Mouse (Mus musculus) neural tube, embryonic 13.5 days (tissue): ENCODE measurements around the gene Topaz1. TPM values are rescaled to one million over a fixed set of nuclear protein-coding genes. Genes with fewer than 3 reads are reported as not detected.
A peak's percentile ranks its signal among the peaks of the same experiment; 100 is the strongest.
"Not testable (repeated sequence)": the region's sequence is repeated elsewhere in the genome, so short reads cannot be mapped to it uniquely, and the experiment has no call there.

Source experiments
- ATAC-seq: fragments of 200-750 bp; cut with Nextera tagmentation; 2 replicates; pipeline ENCODE4 v1.8.0; 2017; ENCODE audit warnings: low read depth, mild to moderate bottlenecking, moderate TSS enrichment, moderate library complexity
- H3K27ac ChIP-seq: fragments of 300-500 bp; sonication (generic); replicated peaks from 2 replicates; pipeline ENCODE4 v1.5.1; 2015; ENCODE audit warnings: moderate library complexity, mild to moderate bottlenecking, inconsistent platforms
- H3K27me3 ChIP-seq: fragments of 300-500 bp; sonication (generic); 2 replicates; pipeline ENCODE4 v1.6.1; 2015; ENCODE audit warnings: mild to moderate bottlenecking, inconsistent platforms
- H3K36me3 ChIP-seq: fragments of 300-500 bp; sonication (generic); 2 replicates; pipeline ENCODE4 v1.6.1; 2015; ENCODE audit warnings: mild to moderate bottlenecking, inconsistent platforms
- H3K4me1 ChIP-seq: fragments of 300-500 bp; sonication (generic); replicated peaks from 2 replicates; pipeline ENCODE4 v1.6.1; 2015; ENCODE audit warnings: inconsistent platforms
- H3K4me2 ChIP-seq: fragments of 300-500 bp; sonication (generic); 2 replicates; pipeline ENCODE4 v1.6.1; 2015; ENCODE audit warnings: inconsistent platforms, mild to moderate bottlenecking, moderate library complexity
- H3K4me3 ChIP-seq: fragments of 300-500 bp; sonication (generic); 2 replicates; pipeline ENCODE4 v1.5.1; 2015; ENCODE audit warnings: mild to moderate bottlenecking, inconsistent platforms
- H3K9ac ChIP-seq: fragments of 300-500 bp; sonication (generic); 2 replicates; pipeline ENCODE4 v1.6.1; 2015; ENCODE audit warnings: moderate library complexity, mild to moderate bottlenecking, inconsistent platforms
- H3K9me3 ChIP-seq: fragments of 300-500 bp; sonication (generic); 2 replicates; pipeline ENCODE4 v1.6.1; 2016; ENCODE audit warnings: inconsistent platforms
- WGBS: fragments of 180-500 bp; shearing (Covaris S2); methylation state at CpG from one replicate; pipeline ENCODE4 v1.1.7; 2015; 5-methylcytosine and 5-hydroxymethylcytosine counted together
- polyA plus RNA-seq: library from polyadenylated mRNA; unstranded; fragments of >200 nt; fragmentation: Nextera tagmentation; extraction: Ambion mirVana; gene quantifications from 2 replicates; pipeline ENCODE4 v1.2.1, GENCODE M21; 2015

Topaz1 gene
- polyA plus RNA-seq, 1 experiment from 2014 or later, result not detected

- no peak for ATAC-seq
Observed at GRCm38 (mm10) chr9:122815239-122815851, 68.2 kb downstream of the Topaz1 start.

GRCm38 (mm10) chr9:122823374-122824017, 76.3 kb downstream of the Topaz1 start:
- no peak overlapping the region for H3K4me3 ChIP-seq
- no peaks in the 10 kb centered on the region for H3K27me3 ChIP-seq
- H3K36me3 ChIP-seq, result peaks cover 82% of the 10 kb centered on the region
- H3K9ac ChIP-seq, result no peak overlapping the region
- no peak overlapping the region for H3K27ac ChIP-seq
- 85% methylated on average over 5 of the region's 5 CpGs for WGBS
- H3K9me3 ChIP-seq, result no peaks in the 10 kb centered on the region
- H3K4me2 ChIP-seq, result no peak overlapping the region
- ATAC-seq, result no peak
- no peaks in the 10 kb centered on the region for H3K4me1 ChIP-seq

More at GRCm38 (mm10) chr9:122815239-122815851, 68.2 kb downstream of the Topaz1 start:
- Histone ChIP-seq H3K9ac (no peak overlapping the region), H3K9me3 (no peaks in the 10 kb centered on the region), H3K27me3 (no peaks in the 10 kb centered on the region), H3K4me2 (no peak overlapping the region), H3K4me3 (no peak overlapping the region), H3K4me1 (no peaks in the 10 kb centered on the region), H3K36me3 (peaks cover 68% of the 10 kb centered on the region), H3K27ac (no peak overlapping the region)
- WGBS, result 91% methylated on average over 4 of the region's 4 CpGs

GRCm38 (mm10) chr9:122826743-122827142, 79.6 kb downstream of the Topaz1 start:
- no peaks in the 10 kb centered on the region for H3K9me3 ChIP-seq
- H3K36me3 ChIP-seq, result peaks cover 68% of the 10 kb centered on the region
- 93% methylated on average over 4 of the region's 4 CpGs for WGBS
- no peak overlapping the region for H3K4me2 ChIP-seq
- no peaks in the 10 kb centered on the region for H3K27me3 ChIP-seq
- ATAC-seq, result no peak
- no peaks in the 10 kb centered on the region; the same call in 1 of the 2 replicates for H3K4me1 ChIP-seq
- H3K27ac ChIP-seq, result no peak overlapping the region
- H3K9ac ChIP-seq, result no peak overlapping the region
- no peak overlapping the region for H3K4me3 ChIP-seq

GRCm38 (mm10) chr9:122829826-122830380, 82.8 kb downstream of the Topaz1 start:
- no peak overlapping the region for H3K4me2 ChIP-seq
- H3K27ac ChIP-seq, result no peak overlapping the region
- 82% methylated on average over 4 of the region's 4 CpGs for WGBS
- H3K27me3 ChIP-seq, result no peaks in the 10 kb centered on the region
- peaks cover 67% of the 10 kb centered on the region for H3K36me3 ChIP-seq
- H3K4me1 ChIP-seq, result no peaks in the 10 kb centered on the region; the same call in 1 of the 2 replicates
- H3K4me3 ChIP-seq, result no peak overlapping the region
- no peaks in the 10 kb centered on the region for H3K9me3 ChIP-seq
- ATAC-seq, result no peak
- H3K9ac ChIP-seq, result no peak overlapping the region

GRCm38 (mm10) chr9:122836126-122836525, 89.0 kb downstream of the Topaz1 start:
- H3K36me3 ChIP-seq, result peaks cover 21% of the 10 kb centered on the region
- 0 out of 2 replicates have a peak, but pooled peaks have one; percentile 16 for ATAC-seq
- no peak overlapping the region; the same call in 1 of the 2 replicates for H3K4me2 ChIP-seq
- peaks cover 22% of the 10 kb centered on the region for H3K4me1 ChIP-seq
- H3K27ac ChIP-seq, result peak overlapping the region; percentile 80
- no peaks in the 10 kb centered on the region; the same call in 1 of the 2 replicates for H3K9me3 ChIP-seq
- H3K4me3 ChIP-seq, result no peak overlapping the region
- 67% methylated on average over 9 of the region's 9 CpGs for WGBS
- H3K9ac ChIP-seq, result no peak overlapping the region
- H3K27me3 ChIP-seq, result no peaks in the 10 kb centered on the region

- Histone ChIP-seq H3K4me1 (peaks cover 22% of the 10 kb centered on the region), H3K9ac (no peak overlapping the region), H3K4me2 (no peak overlapping the region; the same call in 1 of the 2 replicates), H3K9me3 (no peaks in the 10 kb centered on the region; the same call in 1 of the 2 replicates), H3K27me3 (no peaks in the 10 kb centered on the region), H3K27ac (peak overlapping the region; percentile 80), H3K4me3 (no peak overlapping the region), H3K36me3 (peaks cover 19% of the 10 kb centered on the region)
- whole genome bisulfite sequencing, result 34% methylated on average over 6 of the region's 6 CpGs
- peak; percentile 93 for ATAC-seq
Observed at GRCm38 (mm10) chr9:122836790-122837189, 89.6 kb downstream of the Topaz1 start.

GRCm38 (mm10) chr9:122837216-122837615, 90.1 kb downstream of the Topaz1 start:
- H3K9ac ChIP-seq, result no peak overlapping the region
- no peak overlapping the region for H3K4me2 ChIP-seq
- H3K9me3 ChIP-seq, result no peaks in the 10 kb centered on the region; the same call in 1 of the 2 replicates
- peaks cover 18% of the 10 kb centered on the region for H3K36me3 ChIP-seq
- peak overlapping the region; percentile 80 for H3K27ac ChIP-seq
- WGBS, result 87% methylated on average over 4 of the region's 4 CpGs
- ATAC-seq, result peak; percentile 54
- H3K4me3 ChIP-seq, result no peak overlapping the region
- H3K4me1 ChIP-seq, result peaks cover 22% of the 10 kb centered on the region
- no peaks in the 10 kb centered on the region for H3K27me3 ChIP-seq

GRCm38 (mm10) chr9:122837680-122838079, 90.5 kb downstream of the Topaz1 start:
- ATAC-seq, result no peak
- Histone ChIP-seq H3K9me3 (no peaks in the 10 kb centered on the region; the same call in 1 of the 2 replicates), H3K4me1 (peaks cover 22% of the 10 kb centered on the region), H3K36me3 (peaks cover 16% of the 10 kb centered on the region), H3K4me3 (no peak overlapping the region), H3K27me3 (no peaks in the 10 kb centered on the region), H3K4me2 (no peak overlapping the region), H3K9ac (no peak overlapping the region), H3K27ac (no peak overlapping the region)
- 31% methylated on average over 16 of the region's 16 CpGs for WGBS

- Histone ChIP-seq H3K9ac (no peak within 1 kb of the TSS), H3K27ac (no peak within 1 kb of the TSS), H3K36me3 (peaks cover 7% of the 10 kb centered on the region), H3K4me3 (no peak within 1 kb of the TSS), H3K4me1 (no peaks in the 10 kb centered on the region), H3K9me3 (peaks cover 2% of the 10 kb centered on the region; the same call in 1 of the 2 replicates), H3K4me2 (no peak within 1 kb of the TSS), H3K27me3 (no peaks in the 10 kb centered on the region)
- 72% methylated on average over 3 of the region's 3 CpGs for WGBS
- no peak for ATAC-seq
Observed at GRCm38 (mm10) chr9:122843760-122844159, 96.6 kb downstream of the Topaz1 start, which contains the start of gene Gm35549. Gene Gm35549 (minus strand): TSS chr9:122844035.

GRCm38 (mm10) chr9:122845621-122846020, 98.5 kb downstream of the Topaz1 start:
- Histone ChIP-seq H3K4me3 (no peak overlapping the region), H3K4me2 (no peak overlapping the region), H3K27me3 (no peaks in the 10 kb centered on the region), H3K9me3 (0 out of 2 replicates have a peak, but pooled peaks cover 2% of the 10 kb centered on the region), H3K27ac (no peak overlapping the region), H3K9ac (no peak overlapping the region), H3K36me3 (peaks cover 24% of the 10 kb centered on the region), H3K4me1 (no peaks in the 10 kb centered on the region)
- no peak for ATAC-seq
- WGBS, result 88% methylated on average over 3 of the region's 3 CpGs

- Histone ChIP-seq H3K27ac (no peak overlapping the region), H3K9me3 (0 out of 2 replicates have a peak, but pooled peaks cover 2% of the 10 kb centered on the region), H3K27me3 (no peaks in the 10 kb centered on the region), H3K4me3 (no peak overlapping the region), H3K9ac (no peak overlapping the region), H3K36me3 (peaks cover 30% of the 10 kb centered on the region), H3K4me2 (no peak overlapping the region), H3K4me1 (no peaks in the 10 kb centered on the region)
- no peak for ATAC-seq
Observed at GRCm38 (mm10) chr9:122846156-122846555, 99.0 kb downstream of the Topaz1 start.

GRCm38 (mm10) chr9:122847811-122848311, 100.7 kb downstream of the Topaz1 start:
- peaks cover 47% of the 10 kb centered on the region for H3K36me3 ChIP-seq
- 97% methylated on average over 8 of the region's 8 CpGs for WGBS
- H3K27ac ChIP-seq, H3K4me1 ChIP-seq, ATAC-seq, H3K4me2 ChIP-seq, H3K9me3 ChIP-seq, H3K9ac ChIP-seq, H3K4me3 ChIP-seq, H3K27me3 ChIP-seq: not testable (repeated sequence)
